Mouse (Mus musculus) gastrocnemius, adult 18-20 months (tissue): ENCODE measurements around the gene Paxx. TPM values are rescaled to one million over a fixed set of nuclear protein-coding genes. Genes with fewer than 3 reads are reported as not detected.

ENCODE experiments used
- DNase-seq: peaks from one replicate; pipeline ENCODE4 v3.0.0; 2021; ENCODE audit warnings: low spot score
- total RNA-seq, 2 experiments: library from RNA; stranded (reverse); gene quantifications; 2 replicates each; pipeline ENCODE4 v1.2.3; 2021

The Paxx gene
- total RNA-seq, 2 experiments from 2014 or later = 13.7 to 15.1 TPM

- no peak for DNase-seq
These were observed 7.9 kb downstream of the Paxx start for GRCm38 (mm10) chr2:25452951-25453350.

DNA sequence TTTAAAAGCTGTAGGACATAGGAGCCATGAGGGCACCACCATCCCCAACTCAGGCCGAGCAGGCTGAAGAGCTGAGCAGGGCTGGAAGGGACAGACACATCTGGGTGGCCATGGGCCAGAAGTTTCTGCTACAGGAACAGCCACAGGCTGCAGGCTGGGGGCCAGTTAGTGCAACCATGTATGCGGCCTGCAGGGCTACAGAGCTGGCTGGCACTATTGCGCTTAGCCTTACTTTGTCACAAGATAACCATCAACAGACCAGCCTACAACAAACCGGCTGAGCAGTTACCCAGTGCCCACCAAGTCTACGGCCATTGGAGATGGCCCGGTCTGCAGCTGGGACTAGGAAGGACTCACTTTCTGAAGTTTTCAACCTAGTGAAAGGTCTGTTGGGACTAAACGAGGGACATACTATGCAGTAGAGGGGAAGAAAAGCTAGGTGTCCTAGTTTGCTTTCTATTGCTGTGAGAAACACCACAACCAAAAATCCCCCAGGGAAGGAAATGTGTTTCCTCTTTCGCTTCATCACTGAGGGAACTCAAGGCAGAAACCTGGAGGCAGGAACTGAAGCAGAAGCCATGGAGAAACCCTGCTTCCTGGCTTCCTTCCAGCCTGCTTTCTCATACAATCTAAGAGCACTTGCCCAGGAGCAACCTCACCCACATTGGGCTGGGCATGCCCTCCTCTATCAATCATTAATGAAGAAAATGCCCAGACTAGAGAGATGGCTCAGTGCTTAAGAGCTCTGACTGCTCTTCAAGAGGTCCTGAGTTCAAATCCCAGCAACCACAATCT lies 9.8 kb downstream of the Paxx start:
- DNase-seq = no peak

- no peak for DNase-seq
These were observed 18.2 kb downstream of the Paxx start for GRCm38 (mm10) chr2:25442682-25443081.

DNA sequence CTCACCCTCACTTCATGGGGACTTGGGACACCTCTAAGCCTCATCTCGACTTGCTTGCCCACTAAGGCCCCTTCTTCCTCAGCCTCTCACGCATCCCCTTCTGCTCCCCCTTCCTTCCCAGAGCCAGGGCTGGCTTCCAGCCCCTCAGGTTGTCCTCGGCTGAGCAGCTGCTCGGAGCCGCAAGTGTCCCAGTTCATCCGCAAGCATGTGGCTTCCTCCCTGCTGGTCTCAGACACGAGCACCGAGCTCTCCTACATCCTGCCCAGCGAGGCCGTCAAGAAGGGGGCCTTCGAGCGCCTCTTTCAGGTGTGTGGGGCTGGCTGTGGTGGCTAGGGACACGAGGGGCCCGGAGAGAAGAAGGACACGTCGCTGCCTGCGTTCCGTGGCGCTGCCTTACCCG lies 19.8 kb downstream of the Paxx start:
- DNase-seq = no peak

DNA sequence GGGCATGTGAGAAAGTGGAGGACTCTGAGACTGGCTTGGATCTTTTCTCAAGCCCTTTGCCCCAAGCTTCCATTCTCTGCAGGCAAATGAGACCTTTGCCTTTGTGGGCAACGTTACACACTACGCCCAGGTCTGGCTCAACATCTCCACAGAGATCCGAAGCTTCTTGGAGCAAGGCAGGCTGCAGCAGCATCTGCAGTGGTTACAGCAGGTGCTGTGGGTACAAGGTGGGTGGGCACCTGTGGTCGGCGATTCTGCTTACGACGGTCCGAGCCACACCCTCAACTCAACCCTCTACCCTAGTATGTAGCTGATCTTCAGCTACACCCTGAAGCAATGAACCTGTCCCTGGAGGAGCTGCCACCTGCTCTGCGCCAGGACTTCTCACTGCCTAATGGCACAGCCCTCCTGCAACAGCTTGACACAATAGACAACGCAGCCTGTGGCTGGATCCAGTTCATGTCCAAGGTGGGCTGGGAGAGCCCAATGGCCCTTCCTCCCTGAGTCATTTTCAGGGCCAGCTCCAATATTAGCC lies 24.5 kb downstream of the Paxx start:
- no peak for DNase-seq

DNA sequence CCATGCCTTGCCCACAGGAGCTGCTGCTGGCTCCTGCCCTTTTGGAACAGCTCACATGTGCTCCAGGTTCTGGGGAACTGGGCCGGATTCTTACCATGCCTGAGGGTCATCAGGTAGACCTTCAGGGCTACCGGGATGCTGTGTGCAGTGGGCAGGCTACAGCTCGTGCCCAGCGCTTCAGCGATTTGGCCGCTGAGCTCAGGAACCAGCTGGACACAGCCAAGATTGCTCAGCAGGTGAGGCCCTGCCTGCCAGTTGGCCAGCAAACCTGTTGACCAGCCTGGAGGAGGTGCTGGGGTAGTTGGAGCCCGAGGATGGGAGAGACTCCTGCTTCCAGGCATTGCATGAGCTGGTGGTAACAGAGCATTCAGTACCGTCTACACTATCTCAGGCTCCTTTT lies 26.6 kb downstream of the Paxx start:
- no peak for DNase-seq

- DNase-seq = no peak
These were observed 27.8 kb downstream of the Paxx start for GRCm38 (mm10) chr2:25433101-25433500.

DNA sequence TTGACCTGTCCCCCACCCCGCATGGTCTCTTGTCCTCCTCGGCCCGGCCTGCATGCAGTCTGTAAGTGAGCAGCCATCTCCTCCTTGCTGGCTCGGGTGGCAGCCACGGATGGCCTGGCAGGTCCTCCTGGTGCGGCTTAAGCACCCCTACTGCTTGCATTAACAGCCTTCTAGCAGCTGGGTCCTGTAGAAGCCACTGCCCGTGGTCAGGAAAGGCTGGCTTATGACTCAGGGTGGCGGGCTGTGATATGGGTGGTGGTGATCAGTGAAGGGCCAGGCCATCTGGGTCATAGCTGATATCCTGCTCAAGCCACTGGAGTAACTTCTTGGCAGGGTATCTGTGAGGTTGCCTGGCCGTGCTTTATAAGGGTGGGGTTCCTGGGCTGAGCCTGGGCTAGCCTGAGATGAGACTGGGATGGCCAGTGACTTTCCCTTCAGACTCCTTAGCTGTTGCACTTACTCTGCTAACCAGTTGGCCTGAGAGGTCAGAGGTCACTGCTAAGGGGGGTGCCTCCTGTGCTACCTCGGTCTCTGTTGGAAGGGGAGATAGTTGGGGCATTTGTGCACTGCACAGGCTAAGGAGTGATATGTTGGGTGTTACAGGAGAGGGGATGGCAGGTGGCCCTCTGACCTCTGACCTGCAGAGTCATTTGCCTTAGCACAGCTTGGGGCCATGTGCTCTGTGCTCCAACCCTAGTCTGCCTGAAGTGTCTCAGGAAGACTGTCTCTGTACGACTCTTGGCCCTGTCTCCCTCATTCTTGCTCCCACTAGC lies 28.4 kb downstream of the Paxx start:
- DNase-seq = no peak

DNA sequence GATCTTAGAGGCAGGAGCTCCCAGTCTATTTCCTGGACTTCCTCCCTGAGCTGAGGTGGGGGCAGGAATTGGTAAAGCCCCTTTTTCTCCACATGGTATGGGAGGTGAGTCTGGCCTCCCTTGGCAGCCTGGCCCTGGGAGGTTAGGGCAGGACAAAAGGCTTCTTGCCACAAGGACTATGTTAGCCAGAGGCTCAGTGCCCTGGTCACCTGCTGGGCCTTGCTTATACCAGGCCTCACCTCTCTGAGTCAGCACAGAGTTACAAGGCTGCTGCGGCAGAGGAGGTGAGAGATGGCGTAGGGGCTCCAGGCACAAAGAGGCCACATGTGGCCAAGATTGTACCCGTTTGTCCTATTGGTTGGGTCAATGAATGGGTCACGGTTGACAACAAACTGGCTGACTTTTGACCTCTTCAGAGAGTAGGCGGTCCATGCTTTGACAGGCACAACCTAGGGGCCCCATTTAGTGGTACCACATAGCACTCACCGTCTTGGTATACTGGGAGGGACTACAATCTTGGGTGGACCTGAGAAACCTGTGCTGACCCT lies 29.5 kb downstream of the Paxx start:
- no peak for DNase-seq

DNA sequence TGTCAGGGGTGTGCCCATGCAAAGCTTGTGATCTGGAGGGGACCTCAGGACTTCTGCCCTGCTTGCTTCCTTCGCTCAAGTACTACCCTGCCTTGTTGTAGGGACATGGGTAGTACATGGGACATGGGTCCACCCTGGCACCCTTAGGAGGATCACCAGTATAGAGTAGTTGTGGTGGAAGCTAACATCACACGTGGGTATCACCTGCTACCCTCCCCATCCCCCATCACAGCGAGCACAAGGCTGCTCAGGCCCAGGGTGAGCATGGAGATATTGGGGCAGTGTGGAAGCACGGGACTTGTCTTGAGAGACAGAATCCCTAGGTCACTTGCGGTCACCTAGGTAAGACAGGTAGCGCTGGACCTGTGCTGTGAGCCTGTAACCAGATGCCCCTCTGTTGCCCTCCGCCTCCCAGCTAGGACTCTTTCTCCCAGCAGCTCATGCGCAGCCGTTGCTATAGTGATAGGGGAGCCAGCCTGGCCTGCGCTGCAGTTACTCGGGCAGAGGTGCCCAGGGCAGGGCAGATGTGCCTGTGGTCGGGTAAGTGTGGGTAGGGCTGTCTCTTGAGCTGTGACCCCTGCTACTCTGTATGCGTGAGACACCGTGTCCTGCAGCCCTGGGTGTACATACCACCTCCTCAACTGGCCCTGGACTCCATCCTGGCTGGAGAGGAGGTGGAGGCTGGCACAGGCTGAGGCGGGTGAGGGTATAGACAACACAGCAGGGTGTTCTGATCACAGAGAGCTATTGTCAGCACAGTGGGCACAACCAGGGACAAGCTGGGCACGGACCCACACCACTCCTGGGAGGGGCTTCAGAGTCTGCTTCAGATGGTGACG lies 30.3 kb downstream of the Paxx start:
- DNase-seq = no peak

DNA sequence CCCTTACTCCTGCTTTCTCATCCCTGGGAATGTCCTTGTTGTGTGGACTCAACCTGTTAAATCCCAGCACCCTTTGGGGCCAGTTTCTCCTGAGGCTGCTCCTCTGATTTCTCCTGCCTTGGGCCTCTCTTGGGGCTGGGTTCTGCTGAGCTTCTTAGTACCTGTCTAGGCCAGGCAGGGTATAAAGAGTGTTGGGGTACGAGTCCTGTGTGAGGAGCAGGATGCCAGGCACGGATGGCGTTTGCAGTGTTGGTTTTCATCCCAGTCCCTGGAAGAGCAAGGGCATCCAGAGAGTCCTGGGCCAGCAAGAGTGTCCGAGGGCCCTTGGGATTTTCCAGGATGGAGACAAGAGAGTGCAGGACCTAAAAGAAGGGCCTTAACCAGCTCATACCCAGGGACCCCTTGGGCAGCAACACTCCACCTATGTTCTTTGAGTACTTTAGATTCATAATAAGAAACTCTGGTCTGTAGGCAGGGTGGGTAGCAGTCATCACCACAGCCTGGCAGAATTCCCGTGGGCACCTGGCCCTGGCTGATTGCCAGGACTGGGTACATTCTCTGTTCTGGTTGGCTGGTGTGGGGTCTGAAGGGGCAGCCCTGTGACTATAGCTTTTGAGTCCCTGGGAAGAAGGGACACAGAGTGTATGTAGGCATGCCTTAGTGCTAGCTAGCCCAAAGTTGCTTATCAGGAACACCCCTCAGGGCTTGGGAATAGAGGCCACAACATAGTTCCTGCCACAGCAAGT lies 31.3 kb downstream of the Paxx start:
- no peak for DNase-seq

DNA sequence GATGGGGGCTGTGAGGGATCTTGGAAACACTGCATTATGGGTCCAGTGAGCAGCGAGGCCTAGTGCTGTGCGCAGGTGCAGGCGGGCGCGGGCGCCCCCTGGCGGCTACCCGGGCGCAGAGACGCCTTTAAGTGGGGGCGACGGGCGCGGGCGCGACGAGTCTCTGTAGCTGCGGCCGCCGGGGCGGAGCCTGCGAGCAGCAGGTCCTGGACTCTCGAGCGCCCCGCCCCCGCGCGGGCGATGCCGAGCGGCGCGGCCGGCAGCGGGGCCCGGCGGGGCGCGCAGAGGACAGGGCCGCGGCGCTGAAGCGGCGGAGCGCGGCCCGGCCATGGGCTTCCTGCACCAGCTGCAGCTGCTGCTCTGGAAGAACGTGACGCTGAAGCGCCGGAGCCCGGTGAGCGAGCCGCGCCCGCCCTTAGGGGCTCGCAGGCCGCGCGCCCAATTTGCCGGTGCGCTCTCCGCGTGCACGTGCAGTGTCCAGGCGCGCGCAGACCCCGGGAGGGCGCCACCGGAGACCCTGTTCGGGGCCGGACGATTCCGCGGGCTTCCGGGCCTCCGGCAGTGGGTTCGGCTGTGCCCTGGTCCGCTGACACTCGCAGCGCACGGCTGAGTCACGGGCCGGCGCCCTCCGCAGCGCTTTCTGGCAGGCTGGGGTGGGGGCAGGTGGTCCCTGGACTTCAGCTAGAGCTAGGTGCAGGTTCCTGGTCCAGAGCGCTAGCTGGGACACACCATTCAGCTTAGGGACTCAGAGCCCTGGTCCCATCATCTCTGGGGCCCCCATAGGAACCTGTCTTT lies 32.3 kb downstream of the Paxx start, which contains the start of gene Abca2:
Gene Abca2, plus strand, starts transcription at position 262 of the 795 bp plus-strand sequence.
- DNase-seq = peak; percentile 92

DNA sequence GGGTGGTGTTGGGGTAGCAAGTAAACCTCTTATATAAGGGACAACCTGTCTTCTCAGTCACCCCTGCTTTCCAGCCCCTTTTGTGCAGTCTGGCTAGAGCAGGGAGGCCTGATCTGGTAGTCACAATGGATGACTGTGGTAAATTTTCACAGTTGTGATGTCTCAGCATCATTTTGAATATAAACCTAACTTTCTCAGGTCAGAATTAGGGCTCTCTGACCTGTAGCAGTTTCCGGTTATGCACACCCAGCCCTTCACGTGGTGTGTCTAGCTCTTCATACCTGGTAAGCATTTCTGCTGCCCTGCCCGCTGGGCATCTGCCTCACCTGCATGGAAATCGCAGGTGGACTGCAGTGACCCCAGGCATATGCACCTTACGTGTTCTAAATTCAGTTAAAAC lies 33.6 kb downstream of the Paxx start:
- no peak for DNase-seq

DNA sequence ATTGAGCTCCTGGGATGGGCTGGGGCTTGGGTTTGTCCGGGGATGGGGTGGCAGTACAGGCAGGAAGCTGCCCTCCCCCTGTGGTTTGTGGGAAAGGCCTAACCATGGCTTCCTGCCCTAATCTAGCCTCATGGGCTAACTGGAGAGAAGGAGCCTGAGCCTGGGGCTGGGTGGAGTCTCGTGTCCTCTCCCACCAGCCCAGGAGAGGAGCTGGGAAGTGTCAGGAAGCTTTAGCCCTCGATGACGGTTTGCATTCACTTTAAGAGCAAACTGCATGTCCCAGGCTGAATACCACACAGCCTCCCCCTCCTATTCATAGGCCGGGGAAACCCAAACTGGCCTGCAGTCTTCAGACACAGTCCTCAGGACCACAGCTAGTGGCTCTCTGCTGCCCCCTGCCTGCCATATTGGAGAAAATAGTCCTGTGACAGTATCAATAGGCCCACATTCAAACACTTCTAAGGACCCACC lies 34.1 kb downstream of the Paxx start:
- DNase-seq = peak; percentile 71

DNA sequence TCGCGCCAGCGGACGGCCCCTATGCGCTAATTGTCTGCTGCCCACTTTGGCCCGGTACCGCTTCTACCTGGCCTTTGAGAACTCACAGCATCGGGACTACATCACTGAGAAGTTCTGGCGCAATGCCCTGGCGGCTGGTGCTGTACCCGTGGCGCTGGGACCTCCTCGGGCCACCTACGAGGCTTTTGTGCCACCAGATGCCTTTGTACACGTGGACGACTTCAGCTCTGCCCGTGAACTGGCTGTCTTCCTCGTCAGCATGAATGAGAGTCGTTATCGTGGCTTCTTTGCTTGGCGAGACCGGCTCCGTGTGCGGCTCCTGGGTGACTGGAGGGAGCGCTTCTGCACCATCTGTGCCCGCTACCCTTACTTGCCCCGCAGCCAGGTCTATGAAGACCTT lies 35.4 kb downstream of the Paxx start:
- no peak for DNase-seq

- no peak for DNase-seq
These were observed 37.3 kb downstream of the Paxx start for GRCm38 (mm10) chr2:25423626-25424025.

DNA sequence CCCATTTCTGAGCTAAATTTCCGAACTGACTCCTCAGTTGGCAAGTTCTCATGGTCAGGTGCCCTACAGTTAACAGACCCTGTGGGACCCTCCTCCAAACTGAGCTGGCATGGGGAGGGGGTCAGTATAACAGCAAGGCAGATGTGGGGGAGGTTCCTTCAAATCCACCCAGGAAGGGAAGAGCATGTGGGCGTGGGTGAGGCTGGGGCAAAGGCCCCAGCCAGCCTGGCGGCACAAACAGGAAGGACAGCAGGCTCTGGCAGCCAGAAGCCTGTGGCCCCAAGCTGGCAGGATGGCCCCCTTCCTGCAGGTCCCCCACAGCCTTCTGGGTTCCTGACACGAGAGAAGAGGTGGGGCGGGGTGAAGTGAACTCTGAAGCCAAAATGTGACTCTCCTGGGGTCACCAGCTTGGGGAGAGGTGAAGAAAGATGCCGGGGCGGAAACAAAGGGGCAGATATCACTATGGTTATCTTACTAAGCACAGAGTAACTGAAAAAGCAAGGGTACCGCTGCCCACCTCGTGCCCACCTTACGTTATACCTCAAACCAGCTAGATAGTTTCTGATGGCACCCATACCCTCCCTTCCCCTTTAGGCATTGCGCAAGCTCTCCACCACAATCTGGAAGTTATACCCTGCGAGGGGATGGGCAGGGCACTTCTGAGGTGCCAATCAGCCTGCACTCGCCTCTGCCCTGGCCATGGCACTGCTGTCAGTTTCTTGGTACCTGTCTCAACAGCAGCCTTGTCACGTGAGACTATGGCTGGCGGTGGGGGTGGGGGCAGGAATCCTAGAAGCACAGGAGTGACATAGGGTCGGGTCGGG lies 38.1 kb downstream of the Paxx start, which contains the start of gene Fut7:
Gene Fut7, plus strand, starts transcription at position 681 of the 824 bp plus-strand sequence.
- DNase-seq = peak; percentile 20

GRCm38 (mm10) chr2:25421896-25422295 lies 39.0 kb downstream of the Paxx start:
- peak; percentile 34 for DNase-seq

- peak; percentile 41 for DNase-seq
These were observed 43.5 kb downstream of the Paxx start for GRCm38 (mm10) chr2:25417426-25417825.
